Mouse (Mus musculus): ENCODE data around the gene Tnr. TPM values are rescaled to one million over a fixed set of nuclear protein-coding genes. Genes with fewer than 3 reads are reported as not detected.
A peak's percentile ranks its signal among the peaks of the same experiment; 100 is the strongest.

The Tnr gene
- polyA plus RNA-seq, 1 experiment from 2014 or later = not detected

DNA sequence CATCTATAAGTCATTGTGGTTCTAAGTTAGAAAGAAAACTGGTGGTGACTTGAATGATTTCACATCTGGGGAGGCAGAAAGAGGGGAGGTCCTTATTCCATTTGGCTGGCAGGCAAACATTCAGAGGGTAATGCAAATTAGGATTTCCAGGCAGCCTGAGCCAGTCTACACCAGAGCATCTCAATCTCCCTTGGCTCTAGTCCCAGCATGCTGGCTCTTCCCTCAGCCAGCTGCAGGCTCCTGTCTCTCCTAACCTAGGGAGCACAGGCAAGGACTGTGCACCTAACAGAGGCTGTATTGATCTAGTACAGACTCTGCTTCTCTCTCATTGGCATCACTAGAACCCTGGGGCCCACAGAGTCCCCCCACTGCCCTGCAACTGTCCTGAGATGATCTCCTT, 237.4 kb downstream of the Tnr start:
- Histone ChIP-seq H3K27me3 (ENCODE audit: low read depth, poor library complexity, severe bottlenecking) (no peaks in the 10 kb centered on the region), H3K4me1 (peaks cover 9% of the 10 kb centered on the region; the same call in 1 of the 2 replicates), H3K36me3 (no peaks in the 10 kb centered on the region), H3K4me3 (no peak overlapping the region), H3K27ac (no peak overlapping the region), H3K9me3 (replicated peaks) (no peaks in the 10 kb centered on the region)
- DNase-seq (ENCODE audit: low spot score) = no peak

DNA sequence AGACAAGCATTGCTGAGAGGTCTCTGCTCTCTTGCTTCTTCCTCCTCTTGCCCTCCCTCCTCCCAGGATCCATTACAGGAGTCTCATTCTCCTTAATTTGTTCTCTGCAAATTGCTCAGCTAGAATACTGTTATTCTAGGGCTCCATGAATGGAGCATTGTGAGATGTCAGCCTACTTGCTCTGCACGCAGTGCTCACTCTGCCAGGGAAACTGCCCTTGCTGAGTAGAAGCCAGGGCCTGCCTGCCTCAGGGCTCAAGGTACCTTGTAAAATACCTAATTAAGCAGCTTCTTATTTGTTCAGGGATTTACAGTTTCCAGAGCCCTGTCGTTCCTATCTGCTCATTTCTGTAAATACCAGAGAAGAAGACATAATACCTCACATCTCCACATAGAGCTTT, 240.3 kb downstream of the Tnr start:
- peaks cover 8% of the 10 kb centered on the region; the same call in 1 of the 2 replicates for H3K4me1 ChIP-seq
- H3K27ac ChIP-seq = no peak overlapping the region
- no peaks in the 10 kb centered on the region for H3K9me3 ChIP-seq (replicated peaks)
- no peak overlapping the region for H3K4me3 ChIP-seq
- H3K36me3 ChIP-seq = no peaks in the 10 kb centered on the region
- DNase-seq (ENCODE audit: low spot score) = no peak
- 75% methylated on average over 2 of the region's 2 CpGs for WGBS
- H3K27me3 ChIP-seq (ENCODE audit: low read depth, poor library complexity, severe bottlenecking) = no peaks in the 10 kb centered on the region

DNA sequence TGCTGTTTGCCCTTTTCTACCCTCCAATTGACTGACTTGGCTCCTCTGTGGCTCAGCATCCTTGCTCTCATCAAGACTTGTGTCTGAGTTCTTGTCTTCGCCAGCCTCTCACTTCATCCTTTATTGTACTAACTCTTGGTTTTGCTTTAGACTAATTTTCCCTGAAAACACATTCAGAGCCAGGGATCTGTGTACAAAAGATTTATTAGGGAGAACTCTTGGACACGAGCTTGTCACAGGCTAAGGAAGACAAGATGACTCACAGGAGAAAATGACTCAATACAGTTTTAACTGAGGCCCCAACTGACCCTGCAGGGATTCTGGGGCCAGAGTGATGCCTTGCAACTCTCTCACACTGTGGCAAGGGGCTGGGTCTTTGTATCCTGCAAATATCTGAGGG, 241.3 kb downstream of the Tnr start:
- H3K4me1 ChIP-seq = peaks cover 6% of the 10 kb centered on the region; the same call in 1 of the 2 replicates
- H3K9me3 ChIP-seq (replicated peaks) = no peaks in the 10 kb centered on the region
- H3K27ac ChIP-seq = 0 out of 2 replicates have a peak overlapping the region, but pooled peaks have one; percentile 14
- no peaks in the 10 kb centered on the region for H3K27me3 ChIP-seq (ENCODE audit: low read depth, poor library complexity, severe bottlenecking)
- WGBS = 74% methylated on average over 2 of the region's 2 CpGs
- no peaks in the 10 kb centered on the region for H3K36me3 ChIP-seq
- no peak for DNase-seq (ENCODE audit: low spot score)
- no peak overlapping the region for H3K4me3 ChIP-seq

DNA sequence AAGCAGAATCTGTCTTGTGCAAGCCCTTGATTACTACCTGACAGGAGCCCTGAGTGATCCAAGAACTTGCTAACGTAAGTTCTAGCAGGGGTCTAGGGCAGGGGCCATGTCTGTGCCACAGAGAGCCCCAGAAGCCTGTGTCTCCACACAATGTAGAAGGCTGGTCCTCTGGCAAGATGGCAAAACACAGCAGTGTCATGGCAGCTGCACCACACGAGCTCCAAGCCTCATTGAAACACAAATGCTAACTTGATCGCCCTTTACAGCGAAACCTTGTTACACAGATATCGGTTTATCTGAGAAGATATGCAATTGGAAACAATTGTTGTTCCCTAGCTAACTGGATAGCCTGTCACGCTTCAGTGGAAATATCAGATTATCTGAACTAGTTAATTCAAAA, 246.4 kb downstream of the Tnr start:
- DNase-seq (ENCODE audit: low spot score) = no peak

DNA sequence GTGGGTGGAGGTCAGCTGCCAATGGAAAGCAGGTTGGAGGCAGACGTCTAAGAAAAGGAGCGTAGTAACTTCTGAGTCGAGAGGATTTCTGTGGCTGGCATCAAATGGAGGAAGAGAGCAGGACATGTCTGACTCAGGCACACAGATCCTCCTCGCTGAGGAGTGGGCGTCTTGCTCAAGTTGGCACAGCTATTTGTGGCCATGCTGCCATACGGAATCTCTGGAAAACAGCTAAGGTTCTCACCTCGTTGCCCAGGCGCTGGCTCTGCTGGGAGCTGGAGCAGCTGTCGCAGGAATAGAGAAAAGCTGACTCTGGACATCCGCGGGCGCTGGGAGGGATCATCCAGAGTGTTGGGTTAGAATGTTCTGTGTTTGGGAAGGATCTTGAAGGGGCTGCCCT, 250.1 kb downstream of the Tnr start:
- Histone ChIP-seq H3K36me3 (no peaks in the 10 kb centered on the region), H3K27me3 (ENCODE audit: low read depth, poor library complexity, severe bottlenecking) (no peaks in the 10 kb centered on the region), H3K4me1 (peaks cover 41% of the 10 kb centered on the region), H3K9me3 (replicated peaks) (no peaks in the 10 kb centered on the region), H3K4me3 (no peak overlapping the region), H3K27ac (peak overlapping the region; percentile 44; the same call in 1 of the 2 replicates)
- DNase-seq (ENCODE audit: low spot score) = no peak
- 86% methylated on average over 12 of the region's 12 CpGs for WGBS

More for the DNA sequence above, 246.4 kb downstream of the Tnr start:
- WGBS = 86% methylated on average over 6 of the region's 6 CpGs
- no peaks in the 10 kb centered on the region for H3K36me3 ChIP-seq
- peaks cover 22% of the 10 kb centered on the region for H3K4me1 ChIP-seq
- H3K9me3 ChIP-seq (replicated peaks) = no peaks in the 10 kb centered on the region
- no peak overlapping the region for H3K27ac ChIP-seq
- H3K4me3 ChIP-seq = no peak overlapping the region
- H3K27me3 ChIP-seq (ENCODE audit: low read depth, poor library complexity, severe bottlenecking) = no peaks in the 10 kb centered on the region

DNA sequence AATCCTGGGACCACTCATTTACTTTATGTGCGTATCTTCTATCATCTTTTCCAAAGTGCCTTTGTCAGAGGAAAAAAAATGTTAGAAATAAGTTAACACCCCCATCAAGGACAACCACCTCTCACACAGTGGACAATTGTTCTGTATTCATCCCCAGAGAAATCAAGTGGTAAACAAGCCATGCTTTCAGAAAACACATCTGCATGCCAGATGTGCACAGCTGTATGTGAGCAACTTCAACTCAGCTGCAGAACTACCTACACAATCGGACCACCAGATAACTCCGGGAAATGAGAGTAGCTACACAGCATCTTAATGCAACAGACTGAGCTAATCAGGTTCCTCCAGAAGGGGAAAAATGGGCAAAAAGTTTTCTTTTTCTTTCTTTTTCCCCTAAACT, 251.6 kb downstream of the Tnr start:
- Histone ChIP-seq H3K4me1 (peaks cover 37% of the 10 kb centered on the region), H3K27ac (peak overlapping the region; percentile 68), H3K27me3 (ENCODE audit: low read depth, poor library complexity, severe bottlenecking) (no peaks in the 10 kb centered on the region), H3K4me3 (no peak overlapping the region), H3K36me3 (no peaks in the 10 kb centered on the region), H3K9me3 (replicated peaks) (no peaks in the 10 kb centered on the region)
- 36% methylated on average over 3 of the region's 3 CpGs for WGBS
- peak; percentile 48 for DNase-seq (ENCODE audit: low spot score)

DNA sequence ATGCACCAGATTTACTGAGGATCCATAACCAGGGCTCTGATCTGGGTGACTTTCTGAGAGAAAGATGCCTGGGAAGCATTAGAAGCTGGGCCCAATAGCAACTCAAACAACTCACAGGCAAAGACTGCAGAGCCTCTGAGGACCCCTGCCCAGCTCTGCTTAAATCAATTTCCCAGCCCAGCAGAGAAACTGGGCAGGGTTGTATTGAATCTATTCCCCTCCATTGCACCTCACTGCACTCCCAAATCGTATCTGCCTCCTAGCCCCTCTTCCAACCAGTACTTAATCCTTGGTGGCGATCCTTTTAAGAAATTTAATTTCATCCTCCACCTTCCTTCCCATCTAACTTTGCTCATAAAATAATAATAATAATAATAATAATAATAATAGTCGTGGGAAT, 253.5 kb downstream of the Tnr start:
- no peaks in the 10 kb centered on the region for H3K36me3 ChIP-seq
- no peaks in the 10 kb centered on the region for H3K9me3 ChIP-seq (replicated peaks)
- H3K27ac ChIP-seq = no peak overlapping the region
- WGBS = 84% methylated on average over 3 of the region's 3 CpGs
- no peaks in the 10 kb centered on the region for H3K27me3 ChIP-seq (ENCODE audit: low read depth, poor library complexity, severe bottlenecking)
- H3K4me1 ChIP-seq = peaks cover 36% of the 10 kb centered on the region
- no peak for DNase-seq (ENCODE audit: low spot score)
- no peak overlapping the region for H3K4me3 ChIP-seq

DNA sequence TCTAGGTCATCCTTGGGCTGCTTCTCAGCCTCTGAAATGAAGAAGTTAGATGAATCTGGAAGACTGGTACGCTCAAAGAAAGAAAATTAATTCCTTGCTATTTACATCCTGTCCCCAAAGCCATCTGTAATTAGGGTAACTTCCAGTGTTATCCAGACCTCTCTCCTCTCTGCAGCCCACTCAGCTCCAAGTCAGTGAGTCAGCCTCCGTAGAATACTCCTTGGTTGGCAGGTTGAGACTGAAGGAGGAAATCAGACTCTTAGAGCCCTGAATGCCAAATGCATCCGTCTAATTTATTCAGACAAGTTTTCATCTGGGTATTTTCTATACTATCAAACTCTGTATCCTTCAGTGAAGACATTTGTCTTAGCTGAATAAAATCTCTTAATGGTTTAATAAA, 255.9 kb downstream of the Tnr start:
- Histone ChIP-seq H3K9me3 (replicated peaks) (no peaks in the 10 kb centered on the region), H3K4me3 (no peak overlapping the region), H3K27me3 (ENCODE audit: low read depth, poor library complexity, severe bottlenecking) (no peaks in the 10 kb centered on the region), H3K27ac (no peak overlapping the region), H3K36me3 (no peaks in the 10 kb centered on the region), H3K4me1 (peaks cover 18% of the 10 kb centered on the region)
- WGBS = 89% methylated on average over 3 of the region's 3 CpGs
- DNase-seq (ENCODE audit: low spot score) = no peak

DNA sequence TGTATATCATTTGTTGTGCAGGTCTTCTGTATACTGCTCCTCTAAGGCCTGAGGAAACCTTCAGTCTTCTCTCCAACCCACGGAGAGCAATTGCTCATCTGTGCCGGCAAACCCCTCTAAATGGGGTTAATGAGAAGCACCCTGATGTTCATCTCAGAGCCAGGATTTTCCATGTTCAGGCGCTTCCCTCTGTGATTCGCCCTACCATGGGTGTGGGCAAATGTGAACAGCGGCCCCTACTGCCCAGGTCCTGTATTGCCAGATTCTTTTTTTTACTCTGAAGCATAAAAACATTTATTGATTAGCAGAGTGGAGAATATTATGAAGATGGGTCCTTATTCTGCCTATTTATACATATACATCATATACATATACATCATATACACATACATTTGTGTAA, 260.3 kb downstream of the Tnr start:
- WGBS = 36% methylated on average over 5 of the region's 5 CpGs
- Histone ChIP-seq H3K27me3 (ENCODE audit: low read depth, poor library complexity, severe bottlenecking) (no peaks in the 10 kb centered on the region), H3K9me3 (replicated peaks) (no peaks in the 10 kb centered on the region), H3K27ac (no peak overlapping the region), H3K4me3 (no peak overlapping the region), H3K4me1 (no peaks in the 10 kb centered on the region), H3K36me3 (no peaks in the 10 kb centered on the region)
- peak; percentile 42 for DNase-seq (ENCODE audit: low spot score)

DNA sequence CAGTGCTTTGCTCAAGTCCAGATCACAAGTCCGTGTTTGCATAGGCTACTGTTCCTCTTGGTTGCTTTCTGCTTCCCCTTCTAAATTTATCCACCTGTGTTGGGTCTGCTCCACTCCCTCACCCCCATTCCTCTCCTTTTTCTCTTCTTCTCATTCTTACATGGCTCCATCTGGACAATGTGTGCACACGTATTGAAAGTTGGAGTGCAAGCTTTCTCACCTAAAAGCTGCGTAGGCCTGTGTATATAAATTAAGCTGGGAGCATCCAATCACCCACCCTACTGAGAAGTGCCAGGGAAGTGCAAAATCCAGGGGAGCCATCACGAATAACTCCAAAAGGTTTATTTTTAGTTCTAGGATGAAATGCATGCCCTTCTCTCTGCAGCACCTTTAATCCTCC, 264.7 kb downstream of the Tnr start:
- H3K36me3 ChIP-seq = no peaks in the 10 kb centered on the region
- no peak overlapping the region for H3K27ac ChIP-seq
- no peaks in the 10 kb centered on the region for H3K27me3 ChIP-seq (ENCODE audit: low read depth, poor library complexity, severe bottlenecking)
- H3K4me3 ChIP-seq = no peak overlapping the region
- DNase-seq (ENCODE audit: low spot score) = no peak
- WGBS = 77% methylated on average over 4 of the region's 4 CpGs
- no peaks in the 10 kb centered on the region for H3K4me1 ChIP-seq
- H3K9me3 ChIP-seq (replicated peaks) = no peaks in the 10 kb centered on the region

DNA sequence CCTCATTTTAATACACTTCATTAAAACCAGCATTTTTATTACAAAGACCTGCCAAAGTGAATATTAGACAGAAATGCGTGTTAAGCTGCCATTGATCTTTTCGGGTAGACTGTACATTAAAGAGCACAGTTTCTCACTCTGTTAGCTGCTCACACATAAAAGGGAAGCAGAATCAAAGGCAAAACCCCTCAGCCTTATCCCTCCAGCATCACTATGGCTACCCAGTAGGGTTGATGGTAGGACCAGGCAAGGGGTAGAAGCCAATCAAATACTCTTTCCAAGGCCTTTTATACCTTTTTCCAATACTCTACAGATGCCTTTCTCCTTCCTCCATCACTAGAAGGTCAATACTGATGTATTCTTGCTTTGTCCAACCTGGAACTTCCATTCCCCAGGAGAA, 269.0 kb downstream of the Tnr start:
- WGBS = 92% methylated on average over 2 of the region's 2 CpGs
- Histone ChIP-seq H3K4me3 (no peak overlapping the region), H3K9me3 (replicated peaks) (no peaks in the 10 kb centered on the region), H3K36me3 (no peaks in the 10 kb centered on the region), H3K4me1 (no peaks in the 10 kb centered on the region), H3K27me3 (ENCODE audit: low read depth, poor library complexity, severe bottlenecking) (no peaks in the 10 kb centered on the region), H3K27ac (no peak overlapping the region)
- no peak for DNase-seq (ENCODE audit: low spot score)

DNA sequence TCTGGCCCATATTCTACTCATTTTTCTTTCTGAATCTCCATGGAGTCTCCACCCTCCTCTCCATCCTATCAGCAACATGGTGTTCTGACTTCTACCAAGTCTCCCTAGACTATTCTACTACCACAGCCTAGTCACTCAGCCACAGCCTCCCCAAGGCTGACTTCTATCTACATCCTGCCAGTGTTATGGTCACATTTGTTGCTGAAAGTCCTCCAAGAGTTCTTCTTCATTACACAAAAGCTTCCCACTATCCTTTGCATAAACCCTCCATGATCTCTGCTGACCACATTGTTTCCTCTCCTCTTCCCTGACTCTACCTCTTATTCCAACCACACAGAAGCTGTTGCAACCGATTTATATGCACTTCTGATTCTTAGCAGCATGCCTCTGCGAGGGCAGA, 272.5 kb downstream of the Tnr start:
- WGBS = 83% methylated on average over 2 of the region's 2 CpGs
- Histone ChIP-seq H3K4me1 (no peaks in the 10 kb centered on the region), H3K27ac (no peak overlapping the region), H3K4me3 (no peak overlapping the region), H3K36me3 (no peaks in the 10 kb centered on the region), H3K9me3 (replicated peaks) (no peaks in the 10 kb centered on the region), H3K27me3 (ENCODE audit: low read depth, poor library complexity, severe bottlenecking) (no peaks in the 10 kb centered on the region)
- DNase-seq (ENCODE audit: low spot score) = no peak

DNA sequence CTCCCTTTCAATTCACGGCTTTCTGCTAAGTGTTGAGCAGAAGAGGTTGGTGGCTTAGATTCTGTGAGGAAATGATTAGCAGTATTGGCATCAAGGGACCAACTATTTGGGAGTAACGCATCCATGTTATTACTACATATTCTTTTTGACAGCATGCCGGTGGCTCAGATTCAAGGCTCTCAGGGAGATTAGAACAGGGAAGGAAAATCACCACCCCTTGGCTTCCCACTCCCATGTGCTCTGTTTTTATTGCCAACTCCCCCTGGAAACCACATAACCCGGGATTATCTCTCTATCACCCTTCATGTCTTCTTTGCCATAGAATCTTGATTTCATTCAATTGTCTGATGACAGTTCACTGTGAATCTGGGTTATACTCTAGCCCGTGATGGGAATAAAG, 276.8 kb downstream of the Tnr start:
- DNase-seq (ENCODE audit: low spot score) = no peak
- Histone ChIP-seq H3K36me3 (no peaks in the 10 kb centered on the region), H3K27me3 (ENCODE audit: low read depth, poor library complexity, severe bottlenecking) (no peaks in the 10 kb centered on the region), H3K9me3 (replicated peaks) (no peaks in the 10 kb centered on the region), H3K4me1 (no peaks in the 10 kb centered on the region), H3K27ac (no peak overlapping the region), H3K4me3 (no peak overlapping the region)
- 89% methylated on average over 5 of the region's 5 CpGs for WGBS

DNA sequence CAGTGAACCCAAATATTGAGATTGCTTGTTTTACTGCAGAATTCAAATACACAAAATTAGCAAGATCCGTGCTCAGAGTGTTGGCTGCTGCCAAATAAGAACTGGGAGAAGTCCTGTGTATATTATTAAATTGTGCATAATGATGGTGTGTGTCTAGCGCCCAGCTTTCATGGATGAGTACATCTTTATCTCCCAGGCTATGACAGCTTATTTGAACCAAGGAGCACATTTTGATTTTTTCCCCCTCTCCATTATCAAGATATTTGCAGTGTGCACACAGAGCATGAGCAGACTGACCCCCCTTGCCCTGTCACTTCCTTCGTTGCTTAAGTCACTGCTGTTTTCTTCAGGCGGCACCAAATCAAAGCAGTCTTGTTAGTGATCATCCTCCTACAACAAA, 278.2 kb downstream of the Tnr start:
- no peak for DNase-seq (ENCODE audit: low spot score)
- Histone ChIP-seq H3K36me3 (no peaks in the 10 kb centered on the region), H3K27me3 (ENCODE audit: low read depth, poor library complexity, severe bottlenecking) (no peaks in the 10 kb centered on the region), H3K4me3 (no peak overlapping the region), H3K27ac (no peak overlapping the region), H3K9me3 (replicated peaks) (no peaks in the 10 kb centered on the region), H3K4me1 (no peaks in the 10 kb centered on the region)
- WGBS = 79% methylated on average over 4 of the region's 4 CpGs
